Mouse (Mus musculus) midbrain, embryonic 16.5 days (tissue): ENCODE measurements at regions not wholly inside any gene's neighbourhood (a gene's known extent, or its start where the extent isn't known, plus 50 kb on each side); places are given as distances from the start of the nearest gene placed in this dataset.

Experiments
- ATAC-seq: fragments of 200-750 bp; cut with Nextera tagmentation; 2 replicates; pipeline ENCODE4 v1.8.0; 2017; ENCODE audit warnings: moderate TSS enrichment
- H3K27ac ChIP-seq: fragments of 300-500 bp; sonication (generic); 2 replicates; pipeline ENCODE4 v1.5.1; 2014; ENCODE audit warnings: mild to moderate bottlenecking, low read length, mixed read lengths
- H3K27me3 ChIP-seq: fragments of 300-500 bp; sonication (generic); 2 replicates; pipeline ENCODE4 v1.6.1; 2014; ENCODE audit warnings: low read depth, low read length, mixed read lengths; ENCODE audit not compliant: control insufficient read depth, insufficient read depth
- H3K36me3 ChIP-seq: fragments of 300-500 bp; sonication (generic); 2 replicates; pipeline ENCODE4 v1.6.1; 2014; ENCODE audit warnings: mild to moderate bottlenecking, low read length, moderate library complexity, mixed read lengths; ENCODE audit not compliant: control insufficient read depth, insufficient read depth
- H3K4me1 ChIP-seq: fragments of 300-500 bp; sonication (generic); 2 replicates; pipeline ENCODE4 v1.6.1; 2014; ENCODE audit warnings: mild to moderate bottlenecking, low read length, mixed read lengths; ENCODE audit not compliant: control insufficient read depth, insufficient read depth
- H3K4me2 ChIP-seq: fragments of 300-500 bp; sonication (generic); 2 replicates; pipeline ENCODE4 v1.6.1; 2014; ENCODE audit warnings: mild to moderate bottlenecking, low read length, mixed read lengths
- H3K4me3 ChIP-seq: fragments of 300-500 bp; sonication (generic); 2 replicates; pipeline ENCODE4 v1.5.1; 2014; ENCODE audit warnings: low read depth, mild to moderate bottlenecking, low read length, moderate library complexity, mixed read lengths
- H3K9ac ChIP-seq: fragments of 300-500 bp; sonication (generic); 2 replicates; pipeline ENCODE4 v1.6.1; 2014; ENCODE audit warnings: low read depth, low read length, mixed read lengths
- H3K9me3 ChIP-seq: fragments of 300-500 bp; sonication (generic); replicated peaks from 2 replicates; pipeline ENCODE4 v1.6.1; 2014; ENCODE audit warnings: mild to moderate bottlenecking, low read length, mixed read lengths; ENCODE audit not compliant: control insufficient read depth, poor library complexity, severe bottlenecking
- WGBS: fragments of 180-500 bp; shearing (Covaris S2); extraction: QIAGEN DNeasy Blood & Tissue Kit; methylation state at CpG from one replicate; pipeline ENCODE4 v1.1.7; 2014; 5-methylcytosine and 5-hydroxymethylcytosine counted together

GRCm38 (mm10) chr10:95731001-95731400 is 57.8 kb upstream of the Anapc15-ps start:
- H3K4me3 ChIP-seq: no peak overlapping the region
- WGBS: 96% methylated on average over 10 of the region's 10 CpGs
- no peak for ATAC-seq
- H3K9me3 ChIP-seq: no peaks in the 10 kb centered on the region
- no peaks in the 10 kb centered on the region for H3K36me3 ChIP-seq
- H3K4me1 ChIP-seq: no peaks in the 10 kb centered on the region
- H3K27ac ChIP-seq: no peak overlapping the region
- H3K9ac ChIP-seq: no peak overlapping the region
- H3K4me2 ChIP-seq: no peak overlapping the region
- no peaks in the 10 kb centered on the region for H3K27me3 ChIP-seq

GRCm38 (mm10) chr10:95729890-95730289 is 56.6 kb upstream of the Anapc15-ps start:
- H3K4me2 ChIP-seq: no peak overlapping the region
- H3K9me3 ChIP-seq: no peaks in the 10 kb centered on the region
- no peak overlapping the region for H3K27ac ChIP-seq
- 0 out of 2 replicates have a peak, but pooled peaks cover 2% of the 10 kb centered on the region for H3K4me1 ChIP-seq
- H3K9ac ChIP-seq: no peak overlapping the region
- WGBS: 25% methylated on average over 9 of the region's 9 CpGs
- ATAC-seq: peak; percentile 45
- no peaks in the 10 kb centered on the region for H3K27me3 ChIP-seq
- H3K36me3 ChIP-seq: no peaks in the 10 kb centered on the region
- H3K4me3 ChIP-seq: no peak overlapping the region

GRCm38 (mm10) chr10:95725910-95726309 is 52.7 kb upstream of the Anapc15-ps start:
- Histone ChIP-seq H3K9me3 (no peaks in the 10 kb centered on the region), H3K4me2 (no peak overlapping the region), H3K9ac (no peak overlapping the region), H3K36me3 (no peaks in the 10 kb centered on the region), H3K27me3 (no peaks in the 10 kb centered on the region), H3K4me3 (no peak overlapping the region), H3K4me1 (0 out of 2 replicates have a peak, but pooled peaks cover 2% of the 10 kb centered on the region), H3K27ac (no peak overlapping the region)
- WGBS: 58% methylated on average over 5 of the region's 5 CpGs
- ATAC-seq: peak; percentile 45; the same call in 1 of the 2 replicates

DNA sequence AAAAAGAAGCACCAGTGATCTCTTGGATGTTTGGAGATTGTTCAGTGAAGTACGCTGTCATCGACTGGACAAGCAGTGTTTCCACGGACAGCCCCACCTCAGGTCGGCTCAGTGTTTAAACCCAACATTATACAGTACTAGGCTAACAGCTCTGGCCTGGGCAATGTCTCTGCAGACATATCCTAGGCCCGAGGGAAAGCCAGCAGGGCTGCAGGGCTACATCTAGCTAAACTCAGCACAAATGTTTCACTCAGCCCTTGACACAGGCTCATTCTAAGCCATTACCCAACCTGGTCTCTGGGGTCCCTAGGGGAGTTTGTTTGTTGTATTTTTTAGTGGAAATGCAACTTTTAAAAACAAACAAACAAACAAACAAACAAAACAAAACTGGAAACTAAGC is 52.1 kb upstream of the Anapc15-ps start:
- no peaks in the 10 kb centered on the region for H3K27me3 ChIP-seq
- H3K4me1 ChIP-seq: 0 out of 2 replicates have a peak, but pooled peaks cover 2% of the 10 kb centered on the region
- ATAC-seq: no peak
- 76% methylated on average over 5 of the region's 5 CpGs for WGBS
- no peak overlapping the region for H3K4me3 ChIP-seq
- no peaks in the 10 kb centered on the region for H3K36me3 ChIP-seq
- H3K9me3 ChIP-seq: no peaks in the 10 kb centered on the region
- no peak overlapping the region for H3K4me2 ChIP-seq
- no peak overlapping the region for H3K27ac ChIP-seq
- no peak overlapping the region for H3K9ac ChIP-seq
